Mouse (Mus musculus) frontal cortex, adult 2 months (tissue): ENCODE results near the gene Magi2. TPM values are rescaled to one million over a fixed set of nuclear protein-coding genes. Genes with fewer than 3 reads are reported as not detected.
"Not testable (repeated sequence)": the region's sequence is repeated elsewhere in the genome, so short reads cannot be mapped to it uniquely, and the experiment has no call there.

Experiments
- DNase-seq, 2 experiments: peaks; one replicate each; pipeline ENCODE4 v3.0.0; 2022; ENCODE audit warnings: low spot score in 1 of 2; ENCODE audit errors: extremely low spot score in 1 of 2
- polyA plus RNA-seq: library from polyadenylated mRNA; depleted of rRNA; stranded (reverse); fragments of >200 nt; gene quantifications from 2 replicates; pipeline ENCODE4 v1.2.3, GENCODE M21; 2012

The Magi2 gene
- polyA plus RNA-seq, 1 experiment: 42.2 TPM

DNA sequence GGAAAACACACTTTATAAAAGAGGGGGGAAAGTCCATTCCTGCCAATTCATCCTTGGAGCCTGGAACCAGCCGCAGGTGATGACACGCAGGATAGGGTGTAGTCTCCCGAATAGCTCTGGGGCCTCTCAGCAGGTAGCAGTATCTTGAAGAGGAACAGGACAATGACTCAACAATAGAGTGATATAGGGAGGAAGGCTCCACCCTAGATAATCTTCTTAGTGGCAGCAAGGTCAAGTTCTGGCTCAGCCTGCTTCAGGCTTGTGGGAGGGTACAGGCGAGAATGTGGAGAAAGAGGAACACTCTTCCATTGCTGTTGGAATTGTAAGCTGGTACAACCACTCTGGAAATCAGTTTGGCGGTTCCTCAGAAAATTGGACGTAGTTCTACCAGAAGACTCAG, 1484.0 kb downstream of the Magi2 start:
- DNase-seq: not testable (repeated sequence)

- DNase-seq: not testable (repeated sequence)
Observed at GRCm38 (mm10) chr5:20714619-20715018, 1487.8 kb downstream of the Magi2 start.

DNA sequence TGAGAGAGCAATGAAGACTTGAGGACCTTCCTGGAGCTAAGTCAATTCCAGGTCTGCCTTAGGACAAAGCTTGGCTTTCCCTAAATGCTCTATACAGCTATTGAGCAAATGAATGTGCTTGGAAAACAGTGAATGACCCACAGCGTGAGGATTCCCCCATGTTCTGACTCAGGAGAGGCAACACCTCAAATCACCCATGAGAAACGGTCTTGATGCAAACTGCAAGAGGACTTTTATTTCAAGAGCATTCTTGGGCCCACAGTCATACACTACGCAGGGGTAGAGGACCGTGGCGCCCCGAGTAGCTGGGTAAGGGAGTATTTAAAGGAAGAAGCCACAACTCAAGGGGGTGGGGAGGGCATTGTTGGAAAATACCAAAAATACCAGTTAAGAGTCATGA, 1489.1 kb downstream of the Magi2 start:
- DNase-seq: not testable (repeated sequence)

GRCm38 (mm10) chr5:20720201-20720900, 1493.5 kb downstream of the Magi2 start:
- DNase-seq: no peak

GRCm38 (mm10) chr5:20723226-20723625, 1496.4 kb downstream of the Magi2 start:
- DNase-seq: not testable (repeated sequence)

DNA sequence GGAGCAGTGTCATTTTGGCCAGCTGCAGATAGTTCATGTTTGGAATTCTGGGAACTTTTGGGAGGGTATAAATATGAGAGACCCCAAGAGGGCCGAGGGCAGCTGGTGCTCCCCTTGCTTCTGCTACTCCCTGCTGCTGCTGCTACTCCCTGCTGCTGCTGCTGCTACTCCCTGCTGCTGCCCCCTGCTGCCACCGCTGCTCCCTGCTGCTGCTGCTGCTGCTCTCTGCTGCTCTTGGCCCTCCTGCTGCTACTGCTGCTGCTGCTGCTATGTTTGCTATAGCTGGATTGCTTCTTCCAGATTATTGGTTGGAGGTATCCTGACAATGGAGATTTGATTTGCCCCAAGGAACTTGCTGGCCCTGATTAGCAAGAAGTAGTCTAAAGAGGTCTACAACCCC, 1512.0 kb downstream of the Magi2 start:
- DNase-seq: no peak

- DNase-seq: no peak
Observed at GRCm38 (mm10) chr5:20741193-20741592, 1514.4 kb downstream of the Magi2 start.

GRCm38 (mm10) chr5:20741936-20742335, 1515.1 kb downstream of the Magi2 start:
- DNase-seq: no peak

DNA sequence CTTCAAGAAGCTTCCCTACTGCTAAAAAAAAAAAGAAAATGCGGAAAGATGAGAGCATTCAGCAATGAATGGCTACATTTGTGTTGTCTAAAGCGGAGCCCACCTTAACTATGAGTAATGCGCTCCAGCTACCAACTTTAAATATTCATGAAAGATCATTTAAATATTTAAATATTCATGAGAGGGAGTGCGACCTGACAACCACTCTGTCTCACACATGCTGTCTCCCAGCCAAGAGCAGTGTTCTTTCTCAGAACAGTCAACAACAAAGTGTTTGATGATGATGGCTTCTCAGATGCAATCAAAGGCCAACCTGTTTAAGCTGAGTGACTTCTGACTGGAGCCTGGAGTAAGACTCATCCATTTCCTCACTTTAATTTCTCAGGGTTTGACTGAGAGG, 1521.3 kb downstream of the Magi2 start:
- DNase-seq: no peak

- DNase-seq: no peak
Observed at GRCm38 (mm10) chr5:20748856-20749255, 1522.0 kb downstream of the Magi2 start.

DNA sequence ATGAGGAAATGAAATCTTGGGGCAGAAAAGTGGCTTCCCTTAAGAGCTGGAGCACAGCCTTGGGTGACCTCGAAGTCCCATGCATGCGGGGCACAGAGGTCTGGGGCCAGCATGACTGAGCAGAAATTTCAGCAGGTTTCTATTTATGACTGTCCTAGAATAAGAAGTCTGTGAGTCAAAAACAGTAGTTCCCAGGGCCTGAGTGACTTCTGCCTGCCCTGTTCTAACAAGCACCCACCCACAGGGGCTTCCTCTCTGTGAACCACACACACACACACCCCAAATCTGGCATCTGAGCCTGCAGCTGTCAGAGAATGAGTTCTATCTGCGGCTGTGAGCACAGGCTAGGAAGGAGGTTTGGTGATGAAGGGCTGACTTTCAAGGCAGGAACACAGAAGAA, 1522.7 kb downstream of the Magi2 start:
- DNase-seq: no peak

GRCm38 (mm10) chr5:20751000-20751399, 1524.2 kb downstream of the Magi2 start:
- no peak for DNase-seq

DNA sequence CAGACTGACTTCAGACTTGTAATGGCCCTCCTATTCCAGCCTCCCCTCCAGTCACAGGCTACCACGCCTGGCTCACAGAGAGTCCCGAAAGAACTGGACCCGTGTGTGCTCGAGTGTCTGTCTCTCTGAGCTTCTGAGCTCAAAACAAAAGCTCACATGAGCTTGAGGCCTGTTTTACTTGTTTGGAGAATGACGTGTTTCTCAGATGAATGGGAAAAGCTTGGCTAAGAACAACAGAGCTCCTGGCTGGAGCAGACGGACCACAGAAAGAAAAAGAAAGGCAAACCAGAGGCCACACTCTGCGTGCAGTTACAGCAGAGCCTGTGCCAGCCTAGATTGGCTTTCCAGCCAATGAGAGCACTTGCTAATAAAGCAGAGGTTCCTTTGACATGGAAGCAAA, 1524.9 kb downstream of the Magi2 start:
- no peak for DNase-seq

- peak in 1 of 2 experiments; percentile 30 for DNase-seq
Observed at GRCm38 (mm10) chr5:20753096-20753495, 1526.3 kb downstream of the Magi2 start.

- no peak for DNase-seq
Observed at GRCm38 (mm10) chr5:20753963-20754362, 1527.1 kb downstream of the Magi2 start.
